Mouse (Mus musculus): ENCODE measurements at regions not wholly inside any gene's neighbourhood (a gene's known extent, or its start where the extent isn't known, plus 50 kb on each side); places are given as distances from the start of the nearest gene placed in this dataset.
"Not testable (repeated sequence)": the region's sequence is repeated elsewhere in the genome, so short reads cannot be mapped to it uniquely, and the experiment has no call there.

- no peak for DNase-seq
Observed at GRCm38 (mm10) chr3:37812936-37813335, 88.6 kb upstream of the Gm5148 start.

GRCm38 (mm10) chr3:37811429-37811828, 87.1 kb upstream of the Gm5148 start:
- no peak for DNase-seq

- DNase-seq: no peak
Observed at GRCm38 (mm10) chr3:37810763-37811162, 86.5 kb upstream of the Gm5148 start.

- DNase-seq: no peak
Observed at GRCm38 (mm10) chr3:37805805-37806148, 81.5 kb upstream of the Gm5148 start.

GRCm38 (mm10) chr3:37804941-37805804, 80.9 kb upstream of the Gm5148 start:
- DNase-seq: no peak

GRCm38 (mm10) chr3:37804261-37804660, 80.0 kb upstream of the Gm5148 start:
- DNase-seq: no peak

- not testable (repeated sequence) for DNase-seq
Observed at GRCm38 (mm10) chr3:37803781-37804180, 79.5 kb upstream of the Gm5148 start.

- DNase-seq: no peak
Observed at GRCm38 (mm10) chr3:37801551-37801950, 77.3 kb upstream of the Gm5148 start.

- no peak for DNase-seq
Observed at GRCm38 (mm10) chr3:37799809-37800208, 75.5 kb upstream of the Gm5148 start.

GRCm38 (mm10) chr3:37789711-37790110, 65.4 kb upstream of the Gm5148 start:
- DNase-seq: no peak

- DNase-seq: no peak
Observed at GRCm38 (mm10) chr3:37789143-37789697, 64.9 kb upstream of the Gm5148 start.

GRCm38 (mm10) chr3:37788366-37788765, 64.1 kb upstream of the Gm5148 start:
- no peak for DNase-seq

GRCm38 (mm10) chr3:37786792-37787191, 62.5 kb upstream of the Gm5148 start:
- DNase-seq: no peak

GRCm38 (mm10) chr3:37781086-37781485, 56.8 kb upstream of the Gm5148 start:
- no peak for DNase-seq

GRCm38 (mm10) chr3:37779867-37780475, 55.7 kb upstream of the Gm5148 start:
- no peak for DNase-seq

GRCm38 (mm10) chr3:37778386-37778785, 54.1 kb upstream of the Gm5148 start:
- DNase-seq: no peak

- DNase-seq: no peak
Observed at GRCm38 (mm10) chr3:37776224-37776623, 51.9 kb upstream of the Gm5148 start.

Measured in cerebellum, postnatal 36 days (tissue).